Mouse (Mus musculus) neural tube, embryonic 10.5 days (tissue): ENCODE data around the gene Kdm7a.

Source experiments
- DNase-seq: peaks from one replicate; pipeline ENCODE4 v3.0.0-alpha.2; 2017; ENCODE audit warnings: low spot score; ENCODE audit errors: extremely low spot score

The Kdm7a gene

GRCm38 (mm10) chr6:39206581-39207461 is at the start of gene Kdm7a:
Kdm7a (minus strand) TSS chr6:39206789.
- DNase-seq: peak; percentile 85

- no peak for DNase-seq
Measured at GRCm38 (mm10) chr6:39255271-39255670, 48.7 kb upstream of the Kdm7a start.

- no peak for DNase-seq
Measured at GRCm38 (mm10) chr6:39250055-39250454, 43.5 kb upstream of the Kdm7a start.

- no peak for DNase-seq
Measured at GRCm38 (mm10) chr6:39249176-39249770, 42.7 kb upstream of the Kdm7a start.

GRCm38 (mm10) chr6:39244066-39244465 is 37.5 kb upstream of the Kdm7a start:
- DNase-seq: no peak

- DNase-seq: no peak
Measured at GRCm38 (mm10) chr6:39243511-39243961, 36.9 kb upstream of the Kdm7a start.

GRCm38 (mm10) chr6:39242718-39243471 is 36.3 kb upstream of the Kdm7a start:
- peak; percentile 36 for DNase-seq

GRCm38 (mm10) chr6:39241421-39241891 is 34.9 kb upstream of the Kdm7a start:
- no peak for DNase-seq

GRCm38 (mm10) chr6:39240956-39241355 is 34.4 kb upstream of the Kdm7a start:
- DNase-seq: no peak

- no peak for DNase-seq
Measured at GRCm38 (mm10) chr6:39237887-39238286, 31.3 kb upstream of the Kdm7a start.

GRCm38 (mm10) chr6:39232617-39233016 is 26.0 kb upstream of the Kdm7a start:
- DNase-seq: no peak

- DNase-seq: no peak
Measured at GRCm38 (mm10) chr6:39230664-39231063, 24.1 kb upstream of the Kdm7a start.

- DNase-seq: no peak
Measured at GRCm38 (mm10) chr6:39226610-39226955, 20.0 kb upstream of the Kdm7a start.

GRCm38 (mm10) chr6:39225876-39226609 is 19.5 kb upstream of the Kdm7a start:
- no peak for DNase-seq

GRCm38 (mm10) chr6:39223328-39223885 is 16.8 kb upstream of the Kdm7a start:
- no peak for DNase-seq

- DNase-seq: no peak
Measured at GRCm38 (mm10) chr6:39222487-39222886, 15.9 kb upstream of the Kdm7a start.

GRCm38 (mm10) chr6:39217961-39218360 is 11.4 kb upstream of the Kdm7a start:
- no peak for DNase-seq

GRCm38 (mm10) chr6:39217138-39217537 is 10.5 kb upstream of the Kdm7a start:
- no peak for DNase-seq

- DNase-seq: no peak
Measured at GRCm38 (mm10) chr6:39214949-39215606, 8.5 kb upstream of the Kdm7a start.

- no peak for DNase-seq
Measured at GRCm38 (mm10) chr6:39209677-39210076, 3.1 kb upstream of the Kdm7a start.
